Mouse (Mus musculus) heart, adult 8-10 months (tissue): Measurements from ENCODE around the gene Ifnl2. TPM values are rescaled to one million over a fixed set of nuclear protein-coding genes. Genes with fewer than 3 reads are reported as not detected.
"Not testable (repeated sequence)": the region's sequence is repeated elsewhere in the genome, so short reads cannot be mapped to it uniquely, and the experiment has no call there.

Source experiments
- DNase-seq: peaks from one replicate; pipeline ENCODE4 v3.0.0; 2022; ENCODE audit warnings: low spot score
- total RNA-seq, 4 experiments: library from RNA; stranded (reverse); gene quantifications; 2 replicates each; pipeline ENCODE4 v1.2.4; 2022

Gene Ifnl2
- not detected for total RNA-seq

DNA sequence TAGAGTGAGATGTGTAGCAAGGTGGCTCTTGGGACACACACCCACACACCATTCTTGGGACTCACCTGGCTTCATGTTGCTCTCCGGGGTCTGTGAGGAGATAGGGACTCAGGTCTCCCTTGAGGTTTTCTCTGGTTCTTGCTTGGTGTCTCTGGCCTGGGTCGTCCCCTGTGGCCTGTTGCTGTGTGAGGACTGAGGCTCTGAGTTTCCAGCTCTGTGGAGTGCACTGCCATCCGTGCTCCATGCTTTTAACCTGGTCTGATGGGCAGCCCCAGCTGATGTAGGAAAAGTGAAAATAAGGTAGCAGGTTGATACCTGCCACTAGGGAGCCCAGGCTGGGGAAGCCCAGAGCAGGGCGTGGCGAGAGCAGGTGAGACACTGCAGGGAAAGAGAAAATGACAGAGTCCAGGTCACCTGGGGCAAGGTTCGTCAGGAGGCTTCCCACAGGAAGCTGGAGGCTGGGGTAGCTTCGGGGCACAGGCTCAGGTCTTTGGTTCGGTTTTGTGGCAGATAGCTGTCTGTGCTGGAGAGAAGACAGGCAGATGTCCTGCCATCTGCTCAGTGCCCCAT is at the start of gene Ifnl2:
Ifnl2 (minus strand) TSS at position 51 of the 570 bp plus-strand sequence.
- DNase-seq, result not testable (repeated sequence)

DNA sequence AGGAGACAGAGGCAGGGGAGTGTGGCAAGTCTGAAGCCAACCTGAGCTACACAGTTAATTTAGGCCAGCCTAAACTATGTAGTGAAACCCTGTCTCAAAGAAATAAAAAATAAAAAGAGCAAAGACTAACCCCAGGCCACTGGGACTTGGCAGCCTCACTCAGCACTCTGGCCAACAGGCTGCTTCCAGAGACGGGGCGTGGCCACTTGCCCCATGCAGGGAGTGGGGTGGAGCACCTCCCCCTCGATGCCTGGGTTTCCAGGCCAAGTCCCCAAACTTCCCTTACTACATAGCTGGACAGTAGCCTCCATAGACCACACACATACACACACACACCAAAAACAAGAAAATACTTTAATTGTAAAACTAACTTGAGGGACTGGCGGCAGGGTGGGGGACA is 48.2 kb upstream of the Ifnl2 start:
- peak; percentile 37 for DNase-seq

- no peak for DNase-seq
These were observed 47.5 kb upstream of the Ifnl2 start for GRCm38 (mm10) chr7:28557708-28558107.

DNA sequence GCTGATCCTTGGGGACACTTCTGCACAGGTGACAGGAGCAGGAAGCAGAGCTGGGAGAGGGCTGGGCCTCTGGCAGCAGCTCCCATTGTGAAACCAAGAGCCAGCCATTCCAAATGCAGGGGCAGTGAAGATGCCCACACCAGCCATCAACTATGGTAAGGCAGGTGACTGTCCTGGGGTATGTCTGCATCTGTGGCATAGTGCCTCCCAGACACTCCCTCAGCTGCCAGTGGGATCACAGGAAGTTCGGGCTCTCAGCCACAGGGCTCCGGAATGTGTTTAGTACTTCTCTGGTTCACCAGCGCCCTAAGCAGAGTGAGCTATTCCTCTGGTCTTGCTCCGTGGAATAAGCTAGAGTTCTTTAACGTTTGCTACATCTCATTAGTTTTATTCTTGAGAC is 46.8 kb upstream of the Ifnl2 start:
- no peak for DNase-seq

DNA sequence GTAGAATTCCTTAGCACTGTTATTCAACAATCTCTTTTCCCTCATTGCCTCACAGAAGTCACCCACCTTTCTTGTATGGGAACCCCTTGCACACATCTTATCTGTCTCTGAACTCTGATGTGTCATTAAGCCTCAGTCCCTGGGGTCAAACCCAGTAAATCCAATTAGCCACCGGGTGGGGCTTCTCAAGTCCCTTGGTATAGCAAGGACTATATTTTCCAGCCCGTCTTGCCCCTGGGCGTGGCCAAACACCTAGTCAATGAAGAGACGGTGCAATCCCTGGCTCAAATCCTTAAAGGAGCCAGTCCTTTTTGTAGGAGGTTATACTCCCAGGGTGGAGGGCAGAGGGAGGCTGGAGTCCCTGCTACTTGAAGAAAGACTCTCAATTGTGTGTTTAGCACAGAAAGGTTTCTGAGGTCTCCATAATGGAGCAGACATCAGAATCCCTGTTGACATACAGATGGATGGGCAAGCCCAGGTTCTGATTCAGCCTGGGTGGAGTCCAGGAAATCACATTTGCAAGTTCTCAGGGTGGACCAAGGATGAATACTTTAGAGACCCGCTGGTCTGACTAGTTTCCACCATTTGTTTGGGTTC is 45.8 kb upstream of the Ifnl2 start:
- DNase-seq, result no peak

DNA sequence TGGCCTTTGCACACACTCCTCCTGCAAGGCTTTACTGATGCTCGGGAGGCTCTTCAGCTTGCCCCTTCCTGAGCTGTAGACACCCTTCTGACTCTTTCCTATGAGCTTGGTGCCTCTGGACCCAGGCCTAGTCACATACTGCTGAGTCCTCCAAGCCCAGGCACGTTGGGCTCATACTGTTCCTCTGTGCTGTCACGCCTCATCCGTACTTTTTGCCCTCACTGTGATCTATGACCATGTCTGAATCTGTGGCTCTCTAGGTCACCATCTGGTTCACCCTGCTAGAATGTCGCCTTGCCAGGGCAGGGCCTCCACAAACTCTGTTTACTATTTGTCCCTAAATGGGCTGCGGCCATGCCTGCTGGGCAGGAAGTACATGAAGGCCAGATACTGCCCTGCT is 42.8 kb upstream of the Ifnl2 start:
- no peak for DNase-seq

DNA sequence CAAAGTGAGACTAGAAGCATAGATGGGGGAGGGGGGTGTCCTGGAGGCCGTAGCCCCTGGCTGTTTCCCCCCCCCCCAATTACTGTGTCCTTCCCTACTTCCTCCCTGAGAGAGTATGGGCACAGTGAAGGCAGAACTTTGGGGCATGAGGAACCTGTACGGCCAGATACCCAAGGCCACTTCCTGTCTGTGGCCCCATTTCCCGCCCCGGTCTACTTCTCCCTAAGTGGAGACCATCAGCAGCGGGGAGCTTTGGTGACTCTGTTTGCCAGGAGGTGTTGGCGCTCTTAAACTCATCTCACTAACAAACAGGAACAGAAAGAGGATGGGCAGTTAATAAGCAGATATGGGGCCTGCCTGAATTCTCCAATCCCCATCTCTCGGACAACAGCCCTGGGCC is 37.4 kb upstream of the Ifnl2 start:
- DNase-seq, result no peak

- DNase-seq, result no peak
These were observed 36.9 kb upstream of the Ifnl2 start, which contains the start of gene Nccrp1 for GRCm38 (mm10) chr7:28547154-28547553. Nccrp1 (minus strand) TSS chr7:28547254.

DNA sequence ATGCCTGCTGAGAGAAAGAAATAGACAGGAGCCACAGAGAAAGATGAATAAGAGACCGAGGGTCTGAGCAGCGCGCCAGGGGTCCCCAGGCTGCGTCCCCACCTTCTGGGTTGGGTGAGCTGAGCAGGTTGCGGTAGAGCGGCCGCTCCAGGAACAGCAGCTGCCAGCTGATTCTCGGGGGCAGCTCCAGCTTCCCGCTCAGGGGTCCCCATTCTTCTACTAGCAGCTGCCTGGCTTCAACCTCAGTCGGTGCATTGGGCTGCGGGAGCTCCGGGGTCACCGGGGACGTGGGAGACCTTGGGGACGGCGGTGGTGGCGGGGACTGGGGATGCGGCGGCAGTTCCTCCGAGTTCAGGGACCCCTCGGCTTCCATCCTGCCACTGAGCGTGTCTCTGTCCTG is 36.4 kb upstream of the Ifnl2 start:
- DNase-seq, result no peak

DNA sequence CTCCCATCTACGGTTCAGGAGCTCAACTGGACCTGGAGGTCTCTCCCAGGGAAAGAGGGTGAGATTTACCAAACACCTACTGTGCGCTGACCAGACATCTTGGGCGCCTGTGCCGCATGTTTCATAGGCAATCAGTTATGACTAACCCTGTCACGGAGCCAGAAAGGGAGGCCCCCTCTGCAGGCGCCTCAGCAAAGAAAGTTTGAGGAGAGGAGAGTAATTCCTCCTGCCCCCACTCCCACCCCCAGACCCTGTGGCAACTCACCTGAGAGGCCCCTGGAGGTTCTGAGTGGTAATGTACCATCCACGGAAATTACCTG is 35.6 kb upstream of the Ifnl2 start:
- DNase-seq, result no peak

DNA sequence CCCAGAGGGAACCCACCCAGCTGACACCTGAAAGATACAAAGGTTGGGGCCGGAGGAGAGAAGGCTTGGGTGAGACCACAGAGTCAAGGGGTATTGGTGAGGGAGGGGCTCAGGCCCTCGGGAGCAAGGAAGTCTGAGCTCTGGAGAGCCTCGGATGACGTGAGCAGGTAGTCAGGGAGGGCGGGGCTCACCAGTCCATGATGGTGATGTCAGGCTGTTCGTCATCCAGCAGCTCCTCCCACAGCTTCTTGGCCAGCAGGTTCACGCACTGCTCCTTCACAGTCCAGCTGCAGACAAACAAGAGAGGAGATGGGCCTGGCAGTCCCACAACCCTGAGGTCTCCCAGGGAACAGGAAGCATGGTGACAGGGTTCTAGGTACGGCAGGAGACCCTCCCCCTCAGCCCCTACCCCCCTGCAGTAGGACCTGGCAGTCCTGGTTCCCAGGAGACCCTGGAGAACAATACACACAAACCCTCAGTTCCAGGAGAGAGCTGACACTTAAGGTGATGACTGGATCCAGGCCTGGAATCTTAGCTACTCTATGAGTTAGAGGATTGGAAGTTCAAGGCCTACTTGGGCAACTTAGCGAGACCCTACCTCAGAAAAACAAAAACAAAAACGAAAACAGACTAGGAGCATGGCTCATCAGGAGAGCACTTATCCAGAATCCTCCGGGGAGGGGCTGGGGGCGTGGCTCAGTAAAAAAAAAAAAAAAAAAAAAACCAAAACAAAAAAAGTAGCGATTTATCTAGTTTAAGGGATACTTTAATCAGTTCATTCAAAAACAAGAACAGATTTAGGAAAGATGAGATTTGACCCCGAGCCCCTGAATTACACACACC is 35.0 kb upstream of the Ifnl2 start:
- DNase-seq, result no peak

DNA sequence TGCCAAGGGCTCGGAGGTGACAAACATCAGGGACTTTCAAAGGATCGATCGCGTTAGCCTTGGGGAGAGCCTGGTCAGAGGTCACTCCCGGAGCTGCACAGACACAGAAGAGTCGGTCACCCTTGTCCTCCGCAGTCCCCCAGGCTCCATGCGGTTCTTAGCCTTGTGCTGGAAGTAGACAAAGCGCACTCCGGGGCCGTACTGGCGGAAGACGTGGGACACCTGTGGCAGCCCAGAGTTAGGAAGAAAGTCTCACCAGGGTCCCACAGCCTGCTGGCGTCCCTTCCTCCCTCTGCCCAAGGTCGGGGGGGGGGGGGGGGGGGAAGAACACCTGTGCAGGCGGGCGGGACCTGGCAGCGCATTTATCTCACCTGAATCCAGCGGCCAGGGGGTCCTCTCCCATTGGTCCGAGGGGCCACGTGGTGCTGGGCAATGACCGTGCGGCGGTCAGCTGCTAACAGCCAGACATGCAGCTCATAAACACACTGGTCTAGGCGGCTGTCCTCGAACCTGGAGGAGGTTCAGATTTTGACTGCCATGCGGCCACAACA is 33.9 kb upstream of the Ifnl2 start:
- no peak for DNase-seq

- no peak for DNase-seq
These were observed 30.3 kb upstream of the Ifnl2 start, which contains the start of gene Sycn for GRCm38 (mm10) chr7:28540526-28540925. Sycn (plus strand) TSS chr7:28540885.

DNA sequence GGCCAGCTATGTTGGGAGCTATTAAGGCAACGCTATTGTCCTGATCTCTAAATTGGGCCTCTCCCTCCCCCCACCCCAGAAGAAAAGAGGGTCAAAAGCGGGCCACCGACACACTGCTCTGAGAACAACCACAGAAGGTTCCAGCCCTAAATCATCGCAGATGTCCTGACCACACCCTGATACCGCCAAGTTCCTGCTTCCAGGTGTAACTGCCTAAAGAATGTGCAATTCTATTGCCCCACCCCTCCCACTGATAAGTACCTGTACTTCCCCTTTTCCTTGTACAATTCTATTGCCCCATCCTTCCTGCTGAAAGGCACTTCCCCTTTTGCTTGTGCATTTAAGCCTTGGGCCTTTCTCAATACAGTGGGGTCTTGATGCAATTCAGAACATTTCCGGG is 28.6 kb upstream of the Ifnl2 start:
- DNase-seq, result not testable (repeated sequence)

- no peak for DNase-seq
These were observed 21.8 kb upstream of the Ifnl2 start for GRCm38 (mm10) chr7:28532005-28532404.

DNA sequence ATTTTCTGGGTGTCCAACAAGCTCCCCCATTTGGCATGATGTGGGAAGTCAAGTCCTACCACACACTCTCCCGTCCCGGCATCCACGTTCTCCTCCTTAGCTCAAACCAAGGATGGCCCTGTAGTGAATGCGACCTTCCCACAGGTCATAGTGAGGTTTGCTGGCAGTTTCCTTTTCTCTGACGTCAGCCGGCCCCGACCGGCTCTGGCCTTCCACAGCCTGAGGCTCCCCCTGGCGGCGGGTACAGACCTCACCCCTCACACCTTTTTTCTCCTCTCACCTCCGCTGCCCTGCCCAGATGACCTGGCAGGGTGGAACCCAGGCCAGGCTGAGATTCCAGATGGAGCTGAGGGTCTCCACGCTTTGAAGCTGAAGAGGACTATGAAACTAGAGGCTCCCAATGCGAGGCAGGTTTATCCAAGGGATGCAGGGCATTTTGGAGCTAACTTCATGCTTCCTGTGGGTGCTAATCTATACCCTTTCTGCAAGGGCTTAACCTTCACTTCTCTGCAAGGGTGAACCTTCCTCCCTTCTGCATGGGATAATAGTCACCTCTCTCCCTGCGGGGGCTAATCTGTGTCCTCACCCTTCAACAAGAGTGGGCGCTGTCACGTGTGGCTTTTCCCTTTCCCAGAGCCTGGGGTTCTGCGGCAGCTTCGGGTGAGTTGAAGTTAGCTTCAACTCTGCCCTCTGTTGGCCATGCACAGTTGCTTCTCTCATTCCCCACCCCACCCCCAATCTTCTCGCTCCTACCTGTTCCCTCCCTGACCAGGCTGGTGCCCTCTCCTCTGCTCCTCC is 17.9 kb upstream of the Ifnl2 start:
- peak; percentile 66 for DNase-seq

- not testable (repeated sequence) for DNase-seq
These were observed 12.3 kb upstream of the Ifnl2 start, which contains the start of gene Ifnl3 for GRCm38 (mm10) chr7:28522536-28522935. Ifnl3 (plus strand) TSS chr7:28522836.

DNA sequence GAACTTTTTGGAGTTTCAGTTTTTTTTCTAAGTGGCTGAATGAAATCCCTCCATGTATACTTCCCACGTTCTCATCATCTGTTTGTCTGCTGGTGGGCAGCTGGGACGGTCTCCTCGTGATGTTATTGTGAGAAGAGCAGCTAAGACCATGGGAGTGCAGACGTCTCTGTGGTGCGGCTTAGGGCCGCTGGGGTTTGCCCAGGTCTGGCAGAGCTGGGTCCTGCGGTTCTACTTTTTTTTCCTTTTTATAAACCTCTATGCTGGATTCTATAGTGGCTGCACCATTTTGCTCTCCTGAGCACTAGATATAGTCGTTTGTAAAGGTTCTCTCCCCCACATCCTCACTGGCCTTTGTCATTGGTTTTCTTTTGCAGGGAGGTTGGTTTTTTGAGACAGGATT is 1.2 kb upstream of the Ifnl2 start:
- no peak for DNase-seq

DNA sequence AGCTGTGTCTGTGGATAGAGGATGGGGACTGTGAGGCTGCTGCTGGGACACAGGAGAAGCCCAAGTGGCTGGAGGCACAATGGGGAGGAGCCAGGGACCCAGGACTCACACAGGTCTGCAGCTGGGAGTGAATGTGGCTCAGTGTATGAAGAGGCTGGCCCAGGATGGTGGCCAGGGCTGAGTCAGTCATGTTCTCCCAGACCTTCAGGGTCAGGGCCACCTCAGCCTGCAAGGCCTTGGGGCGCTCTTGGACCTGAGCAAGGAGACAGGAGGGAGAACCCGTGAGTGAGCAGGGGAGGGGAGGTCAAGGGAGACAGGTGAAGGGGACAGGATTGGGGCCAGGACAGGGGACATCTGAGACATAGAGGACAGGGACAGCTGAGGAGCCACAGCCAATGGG is 1.1 kb downstream of the Ifnl2 start:
- DNase-seq, result not testable (repeated sequence)

DNA sequence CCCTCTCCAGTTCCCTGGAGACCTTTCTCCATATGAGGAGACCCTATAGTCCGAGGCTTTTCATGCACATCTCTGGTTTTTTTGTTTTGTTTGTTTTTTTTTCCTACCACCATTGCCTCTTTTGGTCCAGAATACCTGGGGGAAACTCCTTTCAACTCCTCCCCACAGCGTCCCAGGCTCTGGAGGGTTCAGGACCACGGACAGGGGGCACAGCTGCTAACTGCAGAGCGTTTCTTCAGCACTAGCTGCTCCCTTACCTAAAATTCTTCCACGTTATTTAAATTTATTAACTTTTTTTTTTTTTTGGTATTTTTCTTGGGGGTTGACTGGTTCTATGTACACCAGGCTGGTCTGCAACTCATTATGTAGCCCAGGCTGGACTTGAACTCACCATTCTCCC is 4.7 kb downstream of the Ifnl2 start:
- DNase-seq, result no peak

DNA sequence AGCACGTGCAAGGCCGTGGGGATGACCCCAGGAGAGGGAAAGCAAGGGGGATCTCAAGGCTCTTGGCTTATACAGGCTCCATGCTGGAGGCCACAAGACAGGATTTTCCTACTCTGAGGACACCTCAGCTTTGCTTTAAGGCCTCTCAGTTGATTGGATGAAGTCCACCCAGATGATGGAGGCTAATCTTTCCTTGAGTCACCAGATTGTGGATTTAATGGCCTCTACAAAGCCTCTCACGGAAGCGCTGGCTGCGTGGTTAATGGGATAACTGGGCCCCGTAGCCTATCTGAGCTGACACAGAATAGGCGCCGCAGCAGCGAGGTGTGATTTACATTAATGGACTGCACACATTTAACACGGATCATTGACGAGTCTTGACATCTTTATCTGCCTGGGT is 14.8 kb downstream of the Ifnl2 start:
- no peak for DNase-seq

DNA sequence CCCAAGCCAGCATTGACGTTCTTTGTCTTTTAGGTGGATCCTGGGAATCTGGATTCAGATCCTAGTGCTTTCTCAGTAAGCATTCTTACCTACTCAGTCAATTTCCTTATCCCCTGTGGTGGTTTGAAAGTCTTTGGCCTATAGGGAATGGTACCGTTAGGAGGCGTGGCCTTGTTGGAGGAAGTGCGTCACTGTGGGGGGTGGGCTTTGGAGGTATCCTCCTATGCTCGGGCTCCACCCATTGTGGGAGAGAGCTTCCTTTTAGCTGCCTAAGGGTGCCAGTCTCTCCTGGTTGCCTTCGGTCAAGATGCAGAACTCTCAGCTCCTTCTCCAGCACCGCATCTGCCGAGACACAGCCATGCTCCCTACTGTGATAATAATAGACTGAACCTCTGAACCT is 17.9 kb downstream of the Ifnl2 start:
- no peak for DNase-seq
